Mouse (Mus musculus) G1E (cell line): ENCODE results near the gene Gm29609.

Source experiments
- CTCF ChIP-seq: IDR thresholded peaks from 2 replicates; pipeline ENCODE4 v1.5.1; 2012; ENCODE audit warnings: low read depth, low read length, inconsistent platforms, mixed read lengths
- GATA1 ChIP-seq: IDR thresholded peaks from 2 replicates; pipeline ENCODE4 v1.6.1; 2012; ENCODE audit warnings: borderline replicate concordance, low read length, inconsistent platforms, mixed read lengths
- GATA2 ChIP-seq: IDR thresholded peaks from 2 replicates; pipeline ENCODE4 v1.6.1; 2012; ENCODE audit warnings: low read depth, low read length, inconsistent platforms, borderline replicate concordance
- POLR2AphosphoS5 ChIP-seq: IDR thresholded peaks from 2 replicates; pipeline ENCODE4 v1.6.1; 2012; ENCODE audit warnings: low read depth, low read length, inconsistent platforms; ENCODE audit not compliant: insufficient replicate concordance
- TAL1 ChIP-seq: conservative IDR thresholded peaks from 2 replicates; pipeline ENCODE4 v1.6.1; 2012; ENCODE audit warnings: low read depth, low read length, inconsistent platforms, mixed read lengths

DNA sequence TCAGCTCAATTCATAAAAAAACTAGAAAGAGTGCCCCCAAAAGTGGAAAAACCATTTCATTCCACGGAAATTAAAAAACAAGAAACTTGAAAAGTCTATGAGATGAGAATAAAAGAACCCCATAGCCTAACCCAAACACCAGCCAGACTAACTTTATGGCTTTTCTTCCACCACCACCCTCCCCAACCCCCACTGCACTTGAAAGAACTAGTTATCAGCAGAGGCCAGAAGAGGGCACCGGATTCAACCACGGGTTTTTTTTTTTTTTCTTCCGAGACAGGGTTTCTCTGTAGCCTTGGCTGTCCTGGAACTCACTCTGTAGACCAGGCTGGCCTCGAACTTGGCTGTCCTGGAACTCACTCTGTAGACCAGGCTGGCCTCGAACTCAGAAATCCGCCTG is 38.6 kb upstream of the Gm29609 start:
- TF ChIP-seq CTCF (no peak), TAL1 (no peak; the same call in 1 of the 2 replicates), POLR2AphosphoS5 (no peak), GATA1 (no peak), GATA2 (no peak)
